ENCODE assay signal across 8 mouse cellular contexts in genomic region chr12:39048958-39049357, GRCm38 (mm10).
A peak's percentile ranks its signal among the peaks of the same experiment; 100 is the strongest.
DNase-seq lines count a peak whose midpoint lies in the region; ATAC-seq and TF ChIP-seq lines count a peak whose summit lies in the region.

No protein-coding gene starts in this region.

- TF ChIP-seq CTCF in heart, postnatal 0 days (IDR thresholded peaks at IDR 0.05; ENCODE audit: low read depth): peak; percentile 48
- no peak for TF ChIP-seq CTCF in lung, adult 2 months (IDR thresholded peaks at IDR 0.05; ENCODE audit: insufficient read depth, low read length)

- no peak for DNase-seq in heart, postnatal 0 days (ENCODE audit: low spot score)
- no peak for DNase-seq in heart, adult 11 months
- peak; percentile 5 for DNase-seq in lung, postnatal 10 days
- DNase-seq in lung, adult 2 months: no peak
- peak; percentile 62 for DNase-seq in cerebellum, adult 8-10 months
- no peak for DNase-seq in urinary bladder, adult 18-20 months (ENCODE audit: low spot score in 2 of 2)
- DNase-seq in gastrocnemius, postnatal 10 days: no peak

- no peak overlapping the region for H3K4me3 ChIP-seq in heart, postnatal 0 days (ENCODE audit: low read depth, low read length)
- no peak overlapping the region for H3K4me3 ChIP-seq in lung, adult 2 months (replicated peaks; ENCODE audit: extremely low read depth, low read depth, low read length)
- no peak overlapping the region for H3K4me3 ChIP-seq in neural tube, embryonic 15.5 days (replicated peaks)

- H3K9ac ChIP-seq in heart, postnatal 0 days (replicated peaks; ENCODE audit: low read depth, low read length): no peak overlapping the region
- no peak overlapping the region for H3K9ac ChIP-seq in neural tube, embryonic 15.5 days (replicated peaks)

- H3K36me3 ChIP-seq in heart, postnatal 0 days (replicated peaks; ENCODE audit: control insufficient read depth, insufficient read depth, low read length): no peaks in the 10 kb centered on the region
- no peaks in the 10 kb centered on the region for H3K36me3 ChIP-seq in neural tube, embryonic 15.5 days

- H3K9me3 ChIP-seq in heart, postnatal 0 days (replicated peaks; ENCODE audit: control insufficient read depth, low read length): no peaks in the 10 kb centered on the region
- no peaks in the 10 kb centered on the region for H3K9me3 ChIP-seq in neural tube, embryonic 15.5 days (replicated peaks)

- no peak for TF ChIP-seq POLR2A in lung, adult 2 months (IDR thresholded peaks at IDR 0.05; ENCODE audit: borderline replicate concordance, extremely low read depth, low read depth, low read length)

- H3K27ac ChIP-seq in heart, postnatal 0 days (ENCODE audit: low read depth): no peak overlapping the region
- H3K27ac ChIP-seq in neural tube, embryonic 15.5 days (replicated peaks): no peak overlapping the region

- WGBS in heart, postnatal 0 days: 67% methylated on average over 1 of the region's 1 CpGs
- 69% methylated on average over 1 of the region's 1 CpGs for WGBS in lung, adult 2 months
- 81% methylated on average over 1 of the region's 1 CpGs for WGBS in neural tube, embryonic 15.5 days

- no peaks in the 10 kb centered on the region for H3K4me1 ChIP-seq in heart, postnatal 0 days (ENCODE audit: control insufficient read depth, insufficient read depth)
- H3K4me1 ChIP-seq in lung, adult 2 months (ENCODE audit: control insufficient read depth, insufficient read depth, low read length): no peaks in the 10 kb centered on the region
- H3K4me1 ChIP-seq in neural tube, embryonic 15.5 days: no peaks in the 10 kb centered on the region

- H3K4me2 ChIP-seq in heart, postnatal 0 days (ENCODE audit: low read depth, low read length): no peak overlapping the region
- H3K4me2 ChIP-seq in neural tube, embryonic 15.5 days: no peak overlapping the region

- no peak for ATAC-seq in heart, postnatal 0 days (ENCODE audit: insufficient read depth, low read depth)
- no peak for ATAC-seq in neural tube, embryonic 15.5 days (ENCODE audit: low FRiP score)

- no peaks in the 10 kb centered on the region for H3K27me3 ChIP-seq in heart, postnatal 0 days (ENCODE audit: control insufficient read depth, insufficient read depth, low read length)
- no peaks in the 10 kb centered on the region for H3K27me3 ChIP-seq in neural tube, embryonic 15.5 days (replicated peaks)

- TF ChIP-seq EP300 in heart, postnatal 0 days (IDR thresholded peaks at IDR 0.05; ENCODE audit: low read depth): no peak

Comparison
In these comparisons a context has a peak if more than half of its experiments do, and no peak if none do; other contexts are left out.
1. DNase-seq: peak in lung, postnatal 10 days (single experiment) and cerebellum, adult 8-10 months (single experiment); none in heart, postnatal 0 days (single experiment), heart, adult 11 months (single experiment), lung, adult 2 months (single experiment), urinary bladder, adult 18-20 months (0 of 2) and gastrocnemius, postnatal 10 days (single experiment).